Mouse (Mus musculus): ENCODE results near the gene Klhdc7a.

- no peak for TF ChIP-seq CTCF (IDR thresholded peaks at IDR 0.05; ENCODE audit: low read depth, low read length)
- TF ChIP-seq GATA1 (IDR thresholded peaks at IDR 0.05; ENCODE audit: borderline replicate concordance, low read length), result no peak
- no peak for TF ChIP-seq GATA2 (IDR thresholded peaks at IDR 0.05; ENCODE audit: borderline replicate concordance, low read depth, low read length)
Measured at GRCm38 (mm10) chr4:139978716-139979115, 10.9 kb upstream of the Klhdc7a start.

All from G1E (cell line).